Mouse (Mus musculus) neural tube, embryonic 12.5 days (tissue): ENCODE results near the gene Csgalnact2. TPM values are rescaled to one million over a fixed set of nuclear protein-coding genes. Genes with fewer than 3 reads are reported as not detected.

ENCODE experiments used
- ATAC-seq: fragments of 200-750 bp; cut with Nextera tagmentation; 2 replicates; pipeline ENCODE4 v1.8.0; 2017; ENCODE audit warnings: low read depth, mild to moderate bottlenecking, moderate TSS enrichment, moderate library complexity; ENCODE audit not compliant: low FRiP score
- H3K27ac ChIP-seq: fragments of 300-500 bp; sonication (generic); 2 replicates; pipeline ENCODE4 v1.5.1; 2016
- H3K27me3 ChIP-seq: fragments of 300-500 bp; sonication (generic); replicated peaks from 2 replicates; pipeline ENCODE4 v1.6.1; 2016; ENCODE audit warnings: mild to moderate bottlenecking
- H3K36me3 ChIP-seq: fragments of 300-500 bp; sonication (generic); 2 replicates; pipeline ENCODE4 v1.6.1; 2016; ENCODE audit warnings: mild to moderate bottlenecking
- H3K4me1 ChIP-seq: fragments of 300-500 bp; sonication (generic); 2 replicates; pipeline ENCODE4 v1.6.1; 2016
- H3K4me2 ChIP-seq: fragments of 300-500 bp; sonication (generic); replicated peaks from 2 replicates; pipeline ENCODE4 v1.6.1; 2016; ENCODE audit warnings: mild to moderate bottlenecking
- H3K4me3 ChIP-seq: fragments of 300-500 bp; sonication (generic); 2 replicates; pipeline ENCODE4 v1.5.1; 2016
- H3K9ac ChIP-seq: fragments of 300-500 bp; sonication (generic); 2 replicates; pipeline ENCODE4 v1.6.1; 2016; ENCODE audit warnings: mild to moderate bottlenecking
- H3K9me3 ChIP-seq: fragments of 300-500 bp; sonication (generic); 2 replicates; pipeline ENCODE4 v1.6.1; 2016; ENCODE audit warnings: mild to moderate bottlenecking
- WGBS: fragments of 180-500 bp; shearing (Covaris S2); methylation state at CpG from one replicate; pipeline ENCODE4 v1.1.7; 2016; 5-methylcytosine and 5-hydroxymethylcytosine counted together
- microRNA-seq: library from miRNA; unstranded; fragments of <30 nt; microRNA quantifications from one replicate; pipeline ENCODE4, GENCODE M21; 2017
- polyA plus RNA-seq: library from polyadenylated mRNA; unstranded; fragments of >200 nt; fragmentation: Nextera tagmentation; extraction: Ambion mirVana; gene quantifications from 2 replicates; pipeline ENCODE4 v1.2.1, GENCODE M21; 2016

The Csgalnact2 gene
- polyA plus RNA-seq, 1 experiment from 2014 or later: 8.8 TPM

DNA sequence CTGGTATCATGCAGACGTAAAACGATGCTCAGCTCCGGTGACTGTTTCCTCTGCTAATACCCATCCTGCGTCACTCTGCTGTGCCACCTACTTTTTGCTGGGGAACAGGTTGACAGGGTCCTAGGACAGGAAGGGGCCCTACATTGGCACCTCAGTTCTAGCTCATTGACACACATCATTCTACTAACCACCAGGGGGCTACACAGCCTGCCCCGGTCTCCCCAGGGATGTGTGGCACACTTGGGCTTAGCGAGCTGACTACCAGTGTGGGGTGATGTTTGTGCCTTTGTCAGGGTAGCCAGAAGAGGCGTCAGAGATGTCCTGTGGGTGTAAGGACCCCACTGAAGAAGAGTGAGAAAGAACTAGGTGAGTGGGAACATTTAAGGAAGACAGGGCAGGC lies 71.2 kb downstream of the Csgalnact2 start:
- no peaks in the 10 kb centered on the region for H3K36me3 ChIP-seq
- no peak overlapping the region for H3K4me3 ChIP-seq
- no peaks in the 10 kb centered on the region for H3K9me3 ChIP-seq
- no peak overlapping the region for H3K27ac ChIP-seq
- WGBS: 71% methylated on average over 7 of the region's 7 CpGs
- no peak overlapping the region for H3K9ac ChIP-seq
- peaks cover 20% of the 10 kb centered on the region for H3K27me3 ChIP-seq
- H3K4me2 ChIP-seq: no peak overlapping the region
- no peak for ATAC-seq
- H3K4me1 ChIP-seq: peaks cover 19% of the 10 kb centered on the region

GRCm38 (mm10) chr6:118066199-118067081 lies 72.5 kb downstream of the Csgalnact2 start:
- peak; percentile 61; the same call in 1 of the 2 replicates for ATAC-seq
- Histone ChIP-seq H3K9me3 (no peaks in the 10 kb centered on the region), H3K4me1 (peaks cover 19% of the 10 kb centered on the region), H3K36me3 (no peaks in the 10 kb centered on the region), H3K27me3 (peaks cover 20% of the 10 kb centered on the region), H3K4me3 (peak overlapping the region; percentile 45), H3K9ac (peak overlapping the region; percentile 46), H3K27ac (no peak overlapping the region), H3K4me2 (peak overlapping the region; percentile 95)
- 2% methylated on average over 40 of the region's 40 CpGs for WGBS

GRCm38 (mm10) chr6:118065837-118066198 lies 73.1 kb downstream of the Csgalnact2 start:
- H3K27ac ChIP-seq: no peak overlapping the region
- peak overlapping the region; percentile 95 for H3K4me2 ChIP-seq
- ATAC-seq: peak; percentile 69
- peak overlapping the region; percentile 45 for H3K4me3 ChIP-seq
- peaks cover 20% of the 10 kb centered on the region for H3K27me3 ChIP-seq
- 1% methylated on average over 12 of the region's 12 CpGs for WGBS
- H3K9me3 ChIP-seq: no peaks in the 10 kb centered on the region
- H3K9ac ChIP-seq: peak overlapping the region; percentile 46; the same call in 1 of the 2 replicates
- no peaks in the 10 kb centered on the region for H3K36me3 ChIP-seq
- peaks cover 19% of the 10 kb centered on the region for H3K4me1 ChIP-seq

- no peak overlapping the region for H3K27ac ChIP-seq
- peaks cover 20% of the 10 kb centered on the region for H3K27me3 ChIP-seq
- WGBS: 11% methylated on average over 7 of the region's 7 CpGs
- H3K4me3 ChIP-seq: no peak overlapping the region
- H3K9ac ChIP-seq: no peak overlapping the region
- peaks cover 19% of the 10 kb centered on the region for H3K4me1 ChIP-seq
- peak; percentile 51 for ATAC-seq
- H3K4me2 ChIP-seq: 0 out of 2 replicates have a peak overlapping the region, but pooled peaks have one; percentile 95
- H3K36me3 ChIP-seq: no peaks in the 10 kb centered on the region
- H3K9me3 ChIP-seq: no peaks in the 10 kb centered on the region
These were observed 73.9 kb downstream of the Csgalnact2 start for GRCm38 (mm10) chr6:118064968-118065530.

- no peak overlapping the region for H3K4me2 ChIP-seq
- H3K4me1 ChIP-seq: peaks cover 19% of the 10 kb centered on the region
- 71% methylated on average over 5 of the region's 5 CpGs for WGBS
- no peaks in the 10 kb centered on the region for H3K9me3 ChIP-seq
- no peak overlapping the region for H3K27ac ChIP-seq
- H3K27me3 ChIP-seq: peaks cover 20% of the 10 kb centered on the region
- no peaks in the 10 kb centered on the region for H3K36me3 ChIP-seq
- no peak overlapping the region for H3K9ac ChIP-seq
- no peak for ATAC-seq
- no peak overlapping the region for H3K4me3 ChIP-seq
These were observed 75.7 kb downstream of the Csgalnact2 start for GRCm38 (mm10) chr6:118063266-118063665.

- H3K9me3 ChIP-seq: no peaks in the 10 kb centered on the region
- no peak overlapping the region for H3K9ac ChIP-seq
- peaks cover 11% of the 10 kb centered on the region for H3K4me1 ChIP-seq
- no peak overlapping the region for H3K27ac ChIP-seq
- no peak for ATAC-seq
- 88% methylated on average over 4 of the region's 4 CpGs for WGBS
- no peaks in the 10 kb centered on the region for H3K36me3 ChIP-seq
- no peak overlapping the region for H3K4me2 ChIP-seq
- H3K4me3 ChIP-seq: no peak overlapping the region
- peaks cover 6% of the 10 kb centered on the region; the same call in 1 of the 2 replicates for H3K27me3 ChIP-seq
These were observed 77.7 kb downstream of the Csgalnact2 start for GRCm38 (mm10) chr6:118061266-118061665.

Small RNA genes within 50 kb of the gene (microRNA-seq; reads per million reads assigned to microRNA genes)
- gene Mir7044: not detected

Other genes with a start within 250 kb of the Csgalnact2 start
- 463 and 469 TPM in 2 replicates for gene Hnrnpf, start 238.8 kb downstream of the Csgalnact2 start, polyA plus RNA-seq
- 1.2 and 2.7 TPM in 2 replicates for gene Fxyd4, start 201.4 kb downstream of the Csgalnact2 start, polyA plus RNA-seq
- 0.20 and 0.24 TPM in 2 replicates for gene Rasgef1a, start 127.7 kb downstream of the Csgalnact2 start, polyA plus RNA-seq
- gene Ret, start 58.6 kb upstream of the Csgalnact2 start, polyA plus RNA-seq: 15.9 and 18.8 TPM in 2 replicates